In genomic region chr11:98685642-98686041, GRCm38 (mm10) we compare ENCODE assay signal across 32 mouse cellular contexts. TPM values are rescaled to one million over a fixed set of nuclear protein-coding genes. Genes with fewer than 3 reads are reported as not detected.
DNase-seq lines count a peak whose midpoint lies in the region; ATAC-seq and TF ChIP-seq lines count a peak whose summit lies in the region.
"Had no signal": no experiment of that assay in that cellular context is flagged by ENCODE, and none has a peak within 500 bp of the region (broad histone marks: within the 10 kb centered on the region; RNA-seq: fewer than 3 reads in every experiment).

No protein-coding gene starts in this region.

- peak overlapping the region; percentile 68 for H3K27ac ChIP-seq in kidney, adult 2 months (ENCODE audit: insufficient read depth, low read depth, low read length)
- H3K27ac ChIP-seq in kidney, embryonic 16.5 days (ENCODE audit: low read length) = peak overlapping the region; percentile 91
- H3K27ac ChIP-seq in liver, adult 2 months (replicated peaks; ENCODE audit: insufficient read depth, low read depth, low read length) = no peak overlapping the region
- H3K27ac ChIP-seq: forebrain, embryonic 10.5 days; forebrain, embryonic 13.5 days; heart, adult 2 months; heart, embryonic 10.5 days; heart, embryonic 13.5 days; hindbrain, embryonic 14.5 days had no signal

- no peaks in the 10 kb centered on the region for H3K27me3 ChIP-seq in kidney, adult 2 months (replicated peaks; ENCODE audit: control insufficient read depth, insufficient read depth, low read length)
- no peaks in the 10 kb centered on the region for H3K27me3 ChIP-seq in kidney, embryonic 16.5 days (ENCODE audit: insufficient read depth, low read length)
- H3K27me3 ChIP-seq in liver, adult 2 months (ENCODE audit: control insufficient read depth, insufficient read depth, low read length) = no peaks in the 10 kb centered on the region
- H3K27me3 ChIP-seq: forebrain, embryonic 13.5 days; heart, embryonic 13.5 days had no signal

- H3K9me3 ChIP-seq in kidney, embryonic 16.5 days (ENCODE audit: low read length) = no peaks in the 10 kb centered on the region
- H3K9me3 ChIP-seq: forebrain, embryonic 10.5 days; forebrain, embryonic 13.5 days; heart, embryonic 10.5 days; heart, embryonic 13.5 days had no signal

- 54% methylated on average over 9 of the region's 9 CpGs for WGBS in kidney, adult 2 months
- 92% methylated on average over 9 of the region's 9 CpGs for WGBS in kidney, embryonic 16.5 days
- 31% methylated on average over 9 of the region's 9 CpGs for whole genome bisulfite sequencing in liver, adult 2 months

- peak; percentile 76 for DNase-seq in kidney, adult 2 months
- DNase-seq in kidney, postnatal 4 days = no peak
- no peak for DNase-seq in kidney, adult 11 months
- DNase-seq in liver, adult 2 months (ENCODE audit: extremely low read depth, low read depth, low spot score) = peak; percentile 36
- no peak for DNase-seq in liver
- DNase-seq: adrenal gland, adult 2 months; adrenal gland, postnatal 14 days; cerebellum, adult 11 months; cerebellum, adult 8-10 months; cerebellum, postnatal 14 days; gastrocnemius, postnatal 10 days; gastrocnemius, postnatal 36 days; heart, adult 2 months; heart, postnatal 14 days; heart, postnatal 4 days had no signal

- H3K36me3 ChIP-seq in kidney, adult 2 months (ENCODE audit: control insufficient read depth, insufficient read depth, low read length) = peaks cover 11% of the 10 kb centered on the region; the same call in 1 of the 2 replicates
- peaks cover 49% of the 10 kb centered on the region for H3K36me3 ChIP-seq in kidney, embryonic 16.5 days (ENCODE audit: insufficient read depth, low read length)
- peaks cover 26% of the 10 kb centered on the region for H3K36me3 ChIP-seq in liver, adult 2 months (ENCODE audit: control insufficient read depth, insufficient read depth, low read length)

- H3K9ac ChIP-seq in kidney, embryonic 16.5 days (replicated peaks; ENCODE audit: low read length) = 0 out of 2 replicates have a peak overlapping the region, but pooled peaks have one; percentile 26
- H3K9ac ChIP-seq in liver, adult 2 months (ENCODE audit: low read depth, low read length) = no peak overlapping the region
- H3K9ac ChIP-seq: forebrain, embryonic 13.5 days; heart, embryonic 13.5 days; hindbrain, embryonic 14.5 days had no signal

- peaks cover 29% of the 10 kb centered on the region for H3K4me1 ChIP-seq in kidney, adult 2 months (ENCODE audit: control insufficient read depth, insufficient read depth, low read length)
- peaks cover 42% of the 10 kb centered on the region for H3K4me1 ChIP-seq in kidney, embryonic 16.5 days (ENCODE audit: insufficient read depth, low read length)
- H3K4me1 ChIP-seq in liver, adult 2 months (ENCODE audit: control insufficient read depth, insufficient read depth, low read length) = peaks cover 5% of the 10 kb centered on the region

- H3K4me3 ChIP-seq in kidney, adult 2 months (ENCODE audit: insufficient read depth, low read depth, low read length) = no peak overlapping the region
- no peak overlapping the region for H3K4me3 ChIP-seq in kidney, embryonic 16.5 days (ENCODE audit: low read length)
- no peak overlapping the region for H3K4me3 ChIP-seq in liver, adult 2 months (ENCODE audit: insufficient read depth, low read depth, low read length)
- H3K4me3 ChIP-seq: forebrain, embryonic 10.5 days; forebrain, embryonic 13.5 days; heart, adult 2 months; heart, embryonic 10.5 days; heart, embryonic 13.5 days had no signal

- no peak for ATAC-seq in kidney, embryonic 16.5 days (ENCODE audit: low FRiP score, low TSS enrichment)
- ATAC-seq: CD4-positive, CD25-positive, alpha-beta regulatory T cell, adult 4 months; forebrain, embryonic 13.5 days; forebrain, embryonic 16.5 days had no signal

- no peak overlapping the region for H3K4me2 ChIP-seq in kidney, embryonic 16.5 days (replicated peaks; ENCODE audit: low read depth, low read length)
- H3K4me2 ChIP-seq: forebrain, embryonic 13.5 days; heart, embryonic 13.5 days; hindbrain, embryonic 14.5 days had no signal

- no peak for TF ChIP-seq CTCF in kidney, adult 2 months (conservative IDR thresholded peaks at IDR 0.05; ENCODE audit: insufficient read depth, insufficient read length, low read depth, low read length)
- no peak for TF ChIP-seq CTCF in liver, adult 2 months (IDR thresholded peaks at IDR 0.05; ENCODE audit: low read depth, low read length)

- H3K79me2 ChIP-seq in liver, adult 2 months (ENCODE audit: control insufficient read depth, insufficient read depth, low read length) = peaks cover 9% of the 10 kb centered on the region; the same call in 1 of the 2 replicates

- no peak for TF ChIP-seq POLR2A in kidney, adult 2 months (IDR thresholded peaks at IDR 0.05; ENCODE audit: low read depth, low read length)
- TF ChIP-seq POLR2A in liver, adult 2 months (IDR thresholded peaks at IDR 0.05; ENCODE audit: extremely low read depth, insufficient read depth, low read length) = no peak

RNA-seq across cellular contexts. Expression of gene Psmd3, which starts 3.3 kb away (rescaled TPM):
- 307 and 331 TPM in 2 replicates for polyA plus RNA-seq in kidney, adult 2 months (2012; rRNA removed)
- polyA plus RNA-seq in kidney, embryonic 16.5 days (2015; fragmentation: Nextera tagmentation; extraction: Ambion mirVana) = 289 and 303 TPM in 2 replicates
- 54.6 and 69.7 TPM in 2 replicates for total RNA-seq in liver, adult 2 months (2014; rRNA removed)
- polyA plus RNA-seq in liver, adult 2 months (2012; rRNA removed) = 158 TPM in 2 replicates

RNA-seq across cellular contexts. Expression of gene Csf3, which starts 15.4 kb away (rescaled TPM):
- polyA plus RNA-seq in kidney, adult 2 months (2012; rRNA removed) = not detected in 2 replicates
- 0.11 TPM in 1 of 2 replicates, not detected in the other for polyA plus RNA-seq in kidney, embryonic 16.5 days (2015; fragmentation: Nextera tagmentation; extraction: Ambion mirVana)
- not detected in 2 replicates for total RNA-seq in liver, adult 2 months (2014; rRNA removed)
- polyA plus RNA-seq in liver, adult 2 months (2012; rRNA removed) = 0.07 TPM in 1 of 2 replicates, not detected in the other
- total RNA-seq: adrenal gland, adult 2 months; adrenal gland, postnatal 14 days; adrenal gland, postnatal 4 days; gastrocnemius, adult 18-20 months; gastrocnemius, postnatal 10 days; gastrocnemius, postnatal 36 days; granulocyte monocyte progenitor cell, adult 5-6 weeks; heart, adult 2 months; heart, postnatal 14 days; heart, postnatal 4 days; MEL had no signal
- polyA plus RNA-seq: adrenal gland, adult 2 months; C2C12; CD4-positive, CD25-positive, alpha-beta regulatory T cell, adult 4 months; embryonic facial prominence, embryonic 11.5 days; embryonic facial prominence, embryonic 14.5 days; forebrain, embryonic 10.5 days; forebrain, embryonic 16.5 days; heart, adult 2 months; heart, embryonic 10.5 days; heart, embryonic 13.5 days; heart, embryonic 16.5 days; hindbrain, embryonic 11.5 days; hindbrain, embryonic 14.5 days had no signal

RNA-seq across cellular contexts. Expression of gene Gsdma, which starts 21.5 kb away (rescaled TPM):
- polyA plus RNA-seq in kidney, adult 2 months (2012; rRNA removed) = not detected in 2 replicates
- polyA plus RNA-seq in kidney, embryonic 16.5 days (2015; fragmentation: Nextera tagmentation; extraction: Ambion mirVana) = not detected in 2 replicates
- total RNA-seq in liver, adult 2 months (2014; rRNA removed) = not detected in 2 replicates
- polyA plus RNA-seq in liver, adult 2 months (2012; rRNA removed) = not detected in 2 replicates
- total RNA-seq: adrenal gland, adult 2 months; adrenal gland, postnatal 4 days; gastrocnemius, postnatal 10 days; granulocyte monocyte progenitor cell, adult 5-6 weeks; heart, adult 2 months; heart, postnatal 14 days; heart, postnatal 4 days had no signal
- polyA plus RNA-seq: adrenal gland, adult 2 months; C2C12; forebrain, embryonic 10.5 days; forebrain, embryonic 13.5 days; forebrain, embryonic 16.5 days; heart, embryonic 10.5 days; heart, embryonic 16.5 days; hindbrain, embryonic 11.5 days; hindbrain, embryonic 14.5 days had no signal

RNA-seq across cellular contexts. Expression of gene Gsdma2, which starts 39.1 kb away (rescaled TPM):
- not detected in 2 replicates for polyA plus RNA-seq in kidney, adult 2 months (2012; rRNA removed)
- not detected in 2 replicates for polyA plus RNA-seq in kidney, embryonic 16.5 days (2015; fragmentation: Nextera tagmentation; extraction: Ambion mirVana)
- not detected in 2 replicates for total RNA-seq in liver, adult 2 months (2014; rRNA removed)
- not detected in 2 replicates for polyA plus RNA-seq in liver, adult 2 months (2012; rRNA removed)
- total RNA-seq: gastrocnemius, postnatal 10 days; granulocyte monocyte progenitor cell, adult 5-6 weeks; heart, adult 2 months; heart, postnatal 4 days; MEL had no signal
- polyA plus RNA-seq: C2C12; CD4-positive, CD25-positive, alpha-beta regulatory T cell, adult 4 months; embryonic facial prominence, embryonic 11.5 days; embryonic facial prominence, embryonic 14.5 days; forebrain, embryonic 10.5 days; forebrain, embryonic 13.5 days; forebrain, embryonic 16.5 days; heart, adult 2 months; heart, embryonic 10.5 days; heart, embryonic 13.5 days; hindbrain, embryonic 11.5 days; hindbrain, embryonic 14.5 days had no signal

RNA-seq across cellular contexts. Expression of gene Med24, which starts 43.6 kb away (rescaled TPM):
- 45.3 and 54.1 TPM in 2 replicates for polyA plus RNA-seq in kidney, adult 2 months (2012; rRNA removed)
- 71.4 and 73.9 TPM in 2 replicates for polyA plus RNA-seq in kidney, embryonic 16.5 days (2015; fragmentation: Nextera tagmentation; extraction: Ambion mirVana)
- total RNA-seq in liver, adult 2 months (2014; rRNA removed) = 3.9 and 6.2 TPM in 2 replicates
- polyA plus RNA-seq in liver, adult 2 months (2012; rRNA removed) = 16.2 and 23.2 TPM in 2 replicates

Comparison
In these comparisons a context has a peak if more than half of its experiments do, and no peak if none do; other contexts are left out.
1. DNase-seq: peak in kidney, adult 2 months (single experiment) and liver, adult 2 months (single experiment); none in kidney, postnatal 4 days (0 of 2), kidney, adult 11 months (single experiment) and liver (single experiment).